Mouse (Mus musculus) G1E (cell line): ENCODE measurements at regions not wholly inside any gene's neighbourhood (a gene's known extent, or its start where the extent isn't known, plus 50 kb on each side); places are given as distances from the start of the nearest gene placed in this dataset.

Source experiments
- ATAC-seq: 2 replicates; pipeline ENCODE4 v1.8.0; 2016; ENCODE audit warnings: mild to moderate bottlenecking; ENCODE audit not compliant: insufficient number of reproducible peaks, poor library complexity, low FRiP score, severe bottlenecking; ENCODE audit errors: extremely low read depth
- DNase-seq: peaks from one replicate; pipeline ENCODE4 v3.0.0; 2012; ENCODE audit warnings: low spot score
- H3K27me3 ChIP-seq: 2 replicates; pipeline ENCODE4 v1.6.1; 2012; ENCODE audit warnings: mild to moderate bottlenecking, low read length, inconsistent platforms; ENCODE audit not compliant: insufficient read depth
- H3K36me3 ChIP-seq: replicated peaks from 2 replicates; pipeline ENCODE3; 2012; ENCODE audit warnings: mild to moderate bottlenecking, inconsistent platforms
- H3K4me1 ChIP-seq: 2 replicates; pipeline ENCODE4 v1.6.1; 2012; ENCODE audit warnings: low read depth, low read length, inconsistent platforms, mixed read lengths; ENCODE audit not compliant: insufficient read depth
- H3K4me3 ChIP-seq: 2 replicates; pipeline ENCODE4 v1.5.1; 2012; ENCODE audit warnings: low read depth, mild to moderate bottlenecking, inconsistent platforms, low read length, moderate library complexity, mixed read lengths
- H3K9me3 ChIP-seq: replicated peaks from 2 replicates; pipeline ENCODE4 v1.6.1; 2012; ENCODE audit warnings: inconsistent platforms
- CTCF ChIP-seq: IDR thresholded peaks from 2 replicates; pipeline ENCODE4 v1.5.1; 2012; ENCODE audit warnings: low read depth, low read length, inconsistent platforms, mixed read lengths
- GATA1 ChIP-seq: IDR thresholded peaks from 2 replicates; pipeline ENCODE4 v1.6.1; 2012; ENCODE audit warnings: borderline replicate concordance, low read length, inconsistent platforms, mixed read lengths
- GATA2 ChIP-seq: IDR thresholded peaks from 2 replicates; pipeline ENCODE4 v1.6.1; 2012; ENCODE audit warnings: low read depth, low read length, inconsistent platforms, borderline replicate concordance
- POLR2AphosphoS5 ChIP-seq: IDR thresholded peaks from 2 replicates; pipeline ENCODE4 v1.6.1; 2012; ENCODE audit warnings: low read depth, low read length, inconsistent platforms; ENCODE audit not compliant: insufficient replicate concordance
- TAL1 ChIP-seq: conservative IDR thresholded peaks from 2 replicates; pipeline ENCODE4 v1.6.1; 2012; ENCODE audit warnings: low read depth, low read length, inconsistent platforms, mixed read lengths

- no peak for ATAC-seq
- TF ChIP-seq GATA2 (no peak), GATA1 (no peak), POLR2AphosphoS5 (no peak)
- no peaks in the 10 kb centered on the region for H3K4me1 ChIP-seq
- no peak overlapping the region for H3K4me3 ChIP-seq
- H3K36me3 ChIP-seq, result no peaks in the 10 kb centered on the region
- no peak for DNase-seq
- no peaks in the 10 kb centered on the region for H3K9me3 ChIP-seq
- no peaks in the 10 kb centered on the region for H3K27me3 ChIP-seq
Measured at GRCm38 (mm10) chr12:9292656-9293055, 262.9 kb downstream of the Ttc32 start.

GRCm38 (mm10) chr12:9295211-9295610 lies 265.4 kb downstream of the Ttc32 start:
- TF ChIP-seq GATA2, result no peak
- no peak for TF ChIP-seq TAL1
- no peak for TF ChIP-seq GATA1
- no peak for TF ChIP-seq POLR2AphosphoS5
- TF ChIP-seq CTCF, result no peak
- Histone ChIP-seq H3K9me3 (no peaks in the 10 kb centered on the region), H3K4me1 (no peaks in the 10 kb centered on the region), H3K27me3 (no peaks in the 10 kb centered on the region), H3K4me3 (no peak overlapping the region), H3K36me3 (no peaks in the 10 kb centered on the region)
- DNase-seq, result no peak
- ATAC-seq, result no peak

- ATAC-seq, result no peak
- DNase-seq, result no peak
- Histone ChIP-seq H3K27me3 (no peaks in the 10 kb centered on the region), H3K36me3 (no peaks in the 10 kb centered on the region), H3K9me3 (no peaks in the 10 kb centered on the region), H3K4me3 (no peak overlapping the region), H3K4me1 (no peaks in the 10 kb centered on the region)
- no peak for TF ChIP-seq CTCF
Measured at GRCm38 (mm10) chr12:9298848-9299655, 269.3 kb downstream of the Ttc32 start.

- DNase-seq (no peak), ATAC-seq (no peak)
- TF ChIP-seq GATA2 (no peak), TAL1 (no peak), GATA1 (no peak), CTCF (no peak), POLR2AphosphoS5 (no peak)
Measured at GRCm38 (mm10) chr12:9304146-9304545, 265.8 kb upstream of the Osr1 start.

GRCm38 (mm10) chr12:9337891-9338672 lies 231.8 kb upstream of the Osr1 start:
- DNase-seq (no peak), ATAC-seq (no peak)
- Histone ChIP-seq H3K36me3 (no peaks in the 10 kb centered on the region), H3K4me1 (no peaks in the 10 kb centered on the region), H3K27me3 (no peaks in the 10 kb centered on the region), H3K9me3 (no peaks in the 10 kb centered on the region), H3K4me3 (no peak overlapping the region)
- TF ChIP-seq POLR2AphosphoS5 (no peak), CTCF (no peak), GATA2 (no peak), TAL1 (no peak), GATA1 (no peak)

More at GRCm38 (mm10) chr12:9304146-9304545, 265.8 kb upstream of the Osr1 start:
- Histone ChIP-seq H3K27me3 (no peaks in the 10 kb centered on the region), H3K9me3 (no peaks in the 10 kb centered on the region), H3K4me3 (no peak overlapping the region), H3K36me3 (no peaks in the 10 kb centered on the region), H3K4me1 (no peaks in the 10 kb centered on the region)

GRCm38 (mm10) chr12:9338801-9339231 lies 231.1 kb upstream of the Osr1 start:
- H3K27me3 ChIP-seq, result no peaks in the 10 kb centered on the region
- no peak overlapping the region for H3K4me3 ChIP-seq
- DNase-seq (no peak), ATAC-seq (no peak)
- no peaks in the 10 kb centered on the region for H3K4me1 ChIP-seq
- no peaks in the 10 kb centered on the region for H3K36me3 ChIP-seq
- no peaks in the 10 kb centered on the region for H3K9me3 ChIP-seq
- no peak for TF ChIP-seq GATA1
- TF ChIP-seq GATA2, result no peak
- no peak for TF ChIP-seq CTCF
- no peak for TF ChIP-seq TAL1
- no peak for TF ChIP-seq POLR2AphosphoS5
